Mouse (Mus musculus): Measurements from ENCODE around the gene Nckap5l.

DNA sequence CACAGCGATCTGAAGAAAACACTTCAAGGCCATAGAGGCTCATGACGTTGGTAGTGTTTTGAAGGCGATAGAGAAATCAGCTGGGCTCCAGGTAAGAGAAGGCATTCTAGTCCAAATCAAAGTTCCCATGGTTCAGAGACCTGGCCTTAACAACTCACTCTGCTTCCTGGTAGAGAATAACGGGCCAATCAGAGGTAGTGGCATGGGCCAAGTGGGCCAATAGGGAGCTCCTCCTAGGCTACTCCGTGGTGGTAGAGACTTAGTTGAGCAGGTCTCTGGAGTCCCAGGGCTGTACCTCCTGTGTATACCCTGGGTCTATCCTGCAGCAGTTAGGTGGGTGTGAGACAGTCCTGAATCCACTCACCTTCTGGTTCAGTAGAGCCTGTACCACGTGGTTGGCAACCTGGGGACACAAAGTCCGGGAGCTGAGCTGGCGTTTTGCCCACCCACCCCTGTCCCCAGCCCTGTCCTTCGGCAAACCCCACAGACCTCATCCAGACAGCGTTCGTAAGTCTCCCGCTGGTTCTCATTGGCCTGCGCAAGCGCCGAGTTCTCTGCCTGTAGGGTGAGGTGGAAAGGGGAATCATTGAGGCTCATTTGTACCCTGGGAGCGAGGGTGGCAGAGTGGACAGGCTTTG is 24.3 kb downstream of the Nckap5l start:
- TF ChIP-seq CTCF (IDR thresholded peaks at IDR 0.05; ENCODE audit: insufficient read depth, low read length) (no peak), POLR2A (IDR thresholded peaks at IDR 0.05; ENCODE audit: borderline replicate concordance, extremely low read depth, low read depth, low read length) (no peak)

Data from lung, adult 2 months (tissue).